Mouse (Mus musculus) CH12F3 (cell line): ENCODE results near the gene Cers6.

Source experiments
- in situ Hi-C: fragments of 300-500 bp; cut with MboI; formaldehyde crosslinking; loops from 2 replicates; pipeline ENCODE4 v1.14.3; 2020; ENCODE audit warnings: low sequenced_read_pairs

Cers6 gene

DNA sequence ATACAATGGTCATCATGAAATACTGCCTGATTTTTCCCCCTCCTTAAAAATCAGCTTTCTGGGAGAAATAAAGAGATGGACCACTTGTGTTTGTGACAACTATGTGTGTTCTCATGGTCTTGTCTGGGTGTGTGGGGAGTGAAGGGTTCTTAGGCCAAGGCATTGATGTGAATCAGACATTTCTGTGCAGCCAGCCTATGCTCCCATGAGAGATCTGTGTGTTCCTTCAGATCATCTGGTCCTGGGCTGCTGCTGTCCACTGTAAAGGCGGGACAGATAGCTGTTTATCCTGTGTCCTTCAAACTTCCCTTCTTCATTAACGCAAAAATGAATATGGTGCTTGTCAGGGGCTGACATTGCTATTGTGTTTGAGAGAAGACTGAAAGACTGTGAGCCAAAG, 150.6 kb downstream of the Cers6 start:
- in situ Hi-C loops, result no loop called here

DNA sequence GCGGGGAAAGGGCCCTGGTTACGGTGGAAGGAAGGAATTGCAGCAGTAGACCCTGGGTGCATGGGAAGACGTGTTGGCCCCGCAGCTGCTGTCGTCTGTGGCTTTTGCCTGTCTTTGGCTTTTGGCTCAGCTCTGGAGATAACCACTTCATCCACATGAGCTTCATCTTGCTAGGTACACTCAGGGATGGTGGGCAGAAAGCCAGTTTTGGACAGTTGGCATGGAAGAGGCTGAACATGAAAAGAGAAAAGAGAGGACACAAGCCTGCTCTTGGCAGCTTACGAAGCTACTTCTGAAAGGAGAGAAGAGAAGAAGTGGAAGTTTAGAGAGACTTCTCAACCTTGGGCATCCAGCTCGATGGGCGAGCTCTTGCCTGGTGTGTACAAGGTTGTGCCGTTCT, 153.0 kb downstream of the Cers6 start:
- in situ Hi-C loops, result no loop called here

DNA sequence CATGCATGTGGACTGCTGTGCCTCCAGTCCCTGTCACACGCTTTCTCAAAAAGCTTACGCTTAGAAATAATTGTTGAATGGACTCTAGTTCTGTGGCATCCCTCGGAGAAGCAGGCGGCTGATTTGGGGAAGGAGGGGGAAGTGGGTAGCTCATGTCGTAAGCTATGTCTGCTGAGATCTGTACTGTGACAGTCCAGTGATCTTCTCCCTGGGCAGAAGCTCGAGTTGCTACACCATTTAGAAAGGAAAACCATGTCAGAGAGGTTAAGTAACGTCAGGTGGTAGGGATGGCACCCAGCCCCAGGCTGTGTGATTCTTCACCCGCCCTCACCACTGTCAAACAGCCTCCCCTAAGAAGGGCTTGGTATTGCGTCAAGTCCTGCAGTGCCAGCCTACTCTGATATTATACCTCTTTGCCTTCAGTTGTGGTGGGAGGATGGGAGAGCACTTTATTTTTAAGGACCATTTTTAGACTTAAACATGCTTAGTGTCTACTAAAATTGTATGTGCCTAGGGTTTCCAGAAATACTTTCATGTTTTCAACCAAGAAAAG, 154.0 kb downstream of the Cers6 start:
- in situ Hi-C loops, result no loop called here

DNA sequence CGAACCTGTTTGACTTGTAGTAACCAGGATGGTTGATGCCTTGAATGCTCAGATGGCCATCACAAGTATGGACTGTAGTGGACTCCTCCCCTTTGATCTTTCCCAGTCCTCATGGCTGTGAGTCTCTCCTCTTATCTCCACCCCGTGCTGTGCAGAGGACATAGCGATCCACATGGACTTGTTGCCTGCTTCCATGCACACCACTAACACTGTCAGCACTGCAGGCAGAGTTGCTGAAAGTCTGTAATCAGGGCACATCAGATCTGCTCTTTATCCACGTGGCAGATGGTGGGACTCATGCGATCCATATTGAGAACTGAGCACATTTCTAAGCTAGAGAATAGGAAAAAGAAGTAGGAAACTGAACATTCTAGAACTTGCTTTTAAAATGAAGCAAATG, 154.6 kb downstream of the Cers6 start:
- in situ Hi-C loops, result no loop called here

GRCm38 (mm10) chr2:69019026-69019565, 157.9 kb downstream of the Cers6 start:
- in situ Hi-C loops, result no loop called here

- in situ Hi-C loops, result no loop called here
These were observed 158.7 kb downstream of the Cers6 start for GRCm38 (mm10) chr2:69019821-69020489.

GRCm38 (mm10) chr2:69020636-69021310, 159.5 kb downstream of the Cers6 start:
- in situ Hi-C loops, result no loop called here

GRCm38 (mm10) chr2:69021516-69021915, 160.3 kb downstream of the Cers6 start:
- in situ Hi-C loops, result no loop called here

- in situ Hi-C loops, result no loop called here
These were observed 163.6 kb downstream of the Cers6 start for GRCm38 (mm10) chr2:69024856-69025255.

DNA sequence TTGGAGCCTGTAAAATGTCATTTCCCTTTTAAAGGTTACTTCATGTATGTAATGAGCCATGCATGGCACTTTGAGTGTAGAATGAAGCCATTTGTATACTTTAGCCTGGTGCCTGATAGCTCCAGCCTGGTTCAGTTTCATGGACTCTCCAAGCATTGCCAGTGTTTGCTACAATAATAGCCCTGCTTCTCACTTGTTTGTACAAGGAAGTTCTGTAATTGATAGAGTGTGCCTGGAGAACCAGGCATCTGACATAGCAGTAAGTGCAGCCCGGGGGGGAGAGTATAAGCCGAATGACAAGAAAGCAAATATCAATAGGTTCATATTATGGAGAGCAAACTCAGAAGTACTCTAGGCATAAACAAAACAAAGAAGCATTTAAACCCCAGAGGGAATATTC, 171.3 kb downstream of the Cers6 start:
- in situ Hi-C loops, result no loop called here

DNA sequence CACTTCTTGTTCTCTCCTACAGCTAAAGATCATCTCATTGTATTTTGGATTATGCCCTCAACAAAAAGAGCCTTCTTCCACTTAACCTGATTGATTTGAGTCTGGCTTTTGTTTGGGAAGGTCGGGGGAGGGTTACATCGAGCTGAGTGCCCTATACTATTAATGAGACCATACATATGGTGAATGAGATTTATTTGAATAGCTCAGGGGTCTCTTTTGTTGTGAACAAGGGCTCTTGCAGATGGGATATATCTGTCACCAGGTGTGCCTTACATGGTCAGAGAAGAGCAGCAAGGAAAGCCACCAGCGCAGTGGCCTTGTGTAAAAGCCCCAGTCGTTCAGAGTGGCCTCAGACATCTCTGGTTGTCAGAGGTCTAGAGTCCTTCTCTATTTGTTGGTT, 174.2 kb downstream of the Cers6 start:
- in situ Hi-C loops, result no loop called here

DNA sequence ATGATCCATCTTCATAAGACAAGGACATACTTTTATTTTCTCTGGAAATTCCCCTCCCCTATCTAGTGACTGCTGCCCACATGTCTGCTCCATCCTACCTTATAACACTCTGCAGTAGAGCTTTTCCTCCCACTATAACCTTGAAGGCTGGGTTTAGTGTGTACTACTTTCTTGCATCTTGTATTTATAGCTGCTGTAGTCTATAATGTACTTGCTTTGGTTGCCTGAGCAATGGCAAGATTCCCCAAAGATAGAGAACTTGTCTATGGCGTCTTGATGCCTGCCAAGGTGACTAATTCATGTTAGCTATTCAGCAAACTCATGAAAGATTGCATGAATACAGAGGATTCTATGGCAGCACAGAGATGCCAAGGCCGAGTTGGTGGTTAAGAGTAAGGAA, 176.1 kb downstream of the Cers6 start:
- in situ Hi-C loops, result no loop called here

DNA sequence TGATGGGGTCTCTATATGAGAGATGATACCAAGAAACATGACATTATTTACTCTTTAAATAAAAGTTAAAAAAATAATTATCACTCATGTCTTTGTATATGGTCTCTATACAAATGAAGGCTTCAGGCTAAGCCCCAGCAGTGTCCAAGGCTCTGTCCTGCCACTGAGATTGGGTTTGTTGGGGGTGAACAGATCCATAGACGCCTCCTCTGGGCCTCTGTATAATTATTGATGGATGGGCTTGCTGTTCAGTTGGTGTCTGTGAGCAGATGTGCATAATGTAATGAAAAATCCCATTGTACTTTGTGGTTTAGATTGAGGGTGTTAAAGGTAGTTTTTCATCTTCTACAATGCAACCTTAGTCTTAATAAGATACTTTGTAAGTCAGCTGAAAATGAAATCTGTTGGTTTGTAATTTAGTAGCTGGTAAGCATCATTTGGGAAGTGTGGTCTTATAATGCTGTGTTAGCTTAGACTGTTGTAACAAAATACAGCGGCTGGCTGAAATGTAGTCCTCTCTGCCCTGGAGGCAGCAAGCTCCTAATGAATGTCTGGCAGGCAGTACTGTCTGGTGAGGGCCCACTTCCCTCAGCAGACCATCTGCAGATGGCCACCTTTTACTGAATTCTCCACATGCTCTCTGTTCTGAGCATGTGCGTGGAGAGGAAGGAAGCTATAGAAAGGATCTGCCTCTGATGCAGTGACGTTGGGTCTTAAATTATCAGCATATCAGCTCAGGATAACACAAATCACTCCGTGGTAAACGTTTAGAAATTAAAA, 181.3 kb downstream of the Cers6 start:
- in situ Hi-C loops, result no loop called here

- in situ Hi-C loops, result no loop called here
These were observed 182.3 kb downstream of the Cers6 start for GRCm38 (mm10) chr2:69043431-69044118.

- in situ Hi-C loops, result no loop called here
These were observed 184.7 kb downstream of the Cers6 start for GRCm38 (mm10) chr2:69045926-69046325.

- in situ Hi-C loops, result no loop called here
These were observed 186.1 kb downstream of the Cers6 start for GRCm38 (mm10) chr2:69047297-69047696.

- in situ Hi-C loops, result no loop called here
These were observed 186.6 kb downstream of the Cers6 start for GRCm38 (mm10) chr2:69047805-69048204.

DNA sequence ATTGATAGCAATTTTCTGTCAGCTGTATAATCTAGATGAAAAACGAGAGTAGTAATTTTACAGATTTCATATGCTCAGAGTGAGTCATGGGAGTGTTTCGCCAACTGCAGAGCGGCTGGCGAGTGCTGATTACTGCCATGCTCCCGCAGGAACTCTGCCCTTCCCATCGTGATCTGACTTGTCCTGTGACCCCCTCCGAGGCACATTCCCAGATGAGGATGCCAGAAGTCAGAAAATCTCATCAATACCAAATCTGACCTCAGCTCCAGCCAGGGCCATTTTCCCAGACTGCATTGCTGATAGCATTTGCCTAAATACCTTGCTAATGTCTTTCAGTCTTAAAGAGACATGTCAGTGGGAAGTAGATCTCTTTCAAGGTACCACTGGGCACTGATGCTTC, 187.9 kb downstream of the Cers6 start:
- in situ Hi-C loops, result no loop called here

DNA sequence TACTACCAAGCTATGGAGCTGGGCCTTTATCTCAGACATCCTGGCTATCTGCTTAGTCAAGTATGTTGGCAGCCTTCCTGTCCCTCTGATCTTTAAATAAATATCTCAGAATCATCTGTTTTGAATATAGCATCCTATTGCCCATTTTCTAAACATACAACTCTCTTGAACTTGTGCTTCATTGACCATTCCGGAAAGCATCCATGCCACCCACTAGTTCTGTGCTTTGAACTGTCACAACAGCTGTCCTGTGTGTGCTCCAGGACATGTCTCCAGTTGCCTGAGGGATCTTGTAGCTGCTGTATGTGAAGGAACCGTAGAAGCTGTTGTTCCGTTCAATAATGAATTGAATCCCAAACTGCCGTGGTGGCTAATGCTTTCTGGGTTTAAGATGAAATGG, 188.9 kb downstream of the Cers6 start:
- in situ Hi-C loops, result no loop called here

DNA sequence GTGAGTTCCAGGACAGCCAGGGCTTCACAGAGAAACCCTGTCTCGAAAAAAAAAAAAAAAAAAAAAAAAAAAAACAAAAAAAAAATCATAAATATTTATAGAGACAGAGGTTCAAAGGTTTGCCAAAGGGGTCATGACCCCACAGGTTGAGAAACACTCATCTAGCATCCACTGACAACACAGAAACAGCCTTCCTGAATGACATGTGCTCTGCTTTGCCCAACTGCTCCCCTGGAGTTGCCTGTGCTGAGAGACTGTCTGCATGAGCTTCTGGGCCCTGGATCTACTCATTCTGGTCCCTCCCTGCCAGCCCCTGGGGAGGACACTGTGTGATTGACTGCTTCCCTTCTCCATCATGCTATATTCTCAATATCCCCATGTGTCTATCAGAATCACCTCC, 190.4 kb downstream of the Cers6 start:
- in situ Hi-C loops, result no loop called here
